Mouse (Mus musculus) hindbrain, postnatal 0 days (tissue): ENCODE measurements at regions not wholly inside any gene's neighbourhood (a gene's known extent, or its start where the extent isn't known, plus 50 kb on each side); places are given as distances from the start of the nearest gene placed in this dataset.
A peak's percentile ranks its signal among the peaks of the same experiment; 100 is the strongest.

Experiments used
- ATAC-seq: fragments of 200-750 bp; cut with Nextera tagmentation; 2 replicates; pipeline ENCODE4 v1.8.0; 2017; ENCODE audit warnings: mild to moderate bottlenecking, moderate TSS enrichment, moderate library complexity
- DNase-seq: peaks from one replicate; pipeline ENCODE4 v3.0.0-alpha.2; 2015; ENCODE audit warnings: low spot score
- H3K27ac ChIP-seq: fragments of 300-500 bp; sonication (generic); 2 replicates; pipeline ENCODE4 v1.5.1; 2014; ENCODE audit warnings: mild to moderate bottlenecking
- H3K27me3 ChIP-seq: fragments of 300-500 bp; sonication (generic); 2 replicates; pipeline ENCODE4 v1.6.1; 2014; ENCODE audit warnings: low read length, mixed read lengths; ENCODE audit not compliant: insufficient read depth
- H3K36me3 ChIP-seq: fragments of 300-500 bp; sonication (generic); 2 replicates; pipeline ENCODE4 v1.6.1; 2014; ENCODE audit warnings: low read length, mixed read lengths; ENCODE audit not compliant: insufficient read depth
- H3K4me1 ChIP-seq: fragments of 300-500 bp; sonication (generic); 2 replicates; pipeline ENCODE4 v1.6.1; 2014; ENCODE audit warnings: antibody characterized with exemption, low read length, mixed read lengths; ENCODE audit not compliant: insufficient read depth
- H3K4me2 ChIP-seq: fragments of 300-500 bp; sonication (generic); 2 replicates; pipeline ENCODE4 v1.6.1; 2014; ENCODE audit warnings: low read depth, mild to moderate bottlenecking, low read length, moderate library complexity, mixed read lengths
- H3K4me3 ChIP-seq: fragments of 300-500 bp; sonication (generic); 2 replicates; pipeline ENCODE4 v1.5.1; 2014; ENCODE audit warnings: low read length
- H3K9ac ChIP-seq: fragments of 300-500 bp; sonication (generic); replicated peaks from 2 replicates; pipeline ENCODE4 v1.6.1; 2014; ENCODE audit warnings: mild to moderate bottlenecking, low read length, moderate library complexity, mixed read lengths
- H3K9me3 ChIP-seq: fragments of 300-500 bp; sonication (generic); 2 replicates; pipeline ENCODE4 v1.6.1; 2016; ENCODE audit warnings: low read length, mixed read lengths
- CTCF ChIP-seq: IDR thresholded peaks from 2 replicates; pipeline ENCODE4 v1.5.1; 2016; ENCODE audit warnings: antibody characterized with exemption, control low read depth, low read depth
- WGBS: fragments of 180-500 bp; shearing (Covaris S2); extraction: QIAGEN DNeasy Blood & Tissue Kit; methylation state at CpG from one replicate; pipeline ENCODE4 v1.1.7; 2014; 5-methylcytosine and 5-hydroxymethylcytosine counted together

GRCm38 (mm10) chr10:56695100-56695499 is 318.0 kb downstream of the Gja1 start:
- no peaks in the 10 kb centered on the region for H3K9me3 ChIP-seq
- no peak overlapping the region for H3K27ac ChIP-seq
- H3K27me3 ChIP-seq = no peaks in the 10 kb centered on the region
- H3K36me3 ChIP-seq = no peaks in the 10 kb centered on the region
- no peak overlapping the region for H3K4me3 ChIP-seq
- no peak for TF ChIP-seq CTCF
- ATAC-seq = no peak
- 13% methylated on average over 3 of the region's 3 CpGs for WGBS
- no peak for DNase-seq
- H3K9ac ChIP-seq = no peak overlapping the region
- no peaks in the 10 kb centered on the region for H3K4me1 ChIP-seq
- no peak overlapping the region for H3K4me2 ChIP-seq

- Histone ChIP-seq H3K27ac (no peak overlapping the region), H3K4me2 (no peak overlapping the region), H3K36me3 (no peaks in the 10 kb centered on the region), H3K27me3 (no peaks in the 10 kb centered on the region), H3K4me1 (no peaks in the 10 kb centered on the region), H3K9ac (no peak overlapping the region), H3K9me3 (no peaks in the 10 kb centered on the region), H3K4me3 (no peak overlapping the region)
- WGBS = 71% methylated on average over 6 of the region's 6 CpGs
- no peak for ATAC-seq
- TF ChIP-seq CTCF = no peak
- DNase-seq = no peak
Measured at GRCm38 (mm10) chr10:56700126-56700525, 323.0 kb downstream of the Gja1 start.

GRCm38 (mm10) chr10:56708411-56708810 is 331.3 kb downstream of the Gja1 start:
- H3K36me3 ChIP-seq = no peaks in the 10 kb centered on the region
- 84% methylated on average over 2 of the region's 2 CpGs for WGBS
- H3K4me1 ChIP-seq = no peaks in the 10 kb centered on the region
- ATAC-seq (no peak), DNase-seq (no peak)
- H3K9ac ChIP-seq = no peak overlapping the region
- H3K27me3 ChIP-seq = no peaks in the 10 kb centered on the region
- H3K4me3 ChIP-seq = no peak overlapping the region
- H3K27ac ChIP-seq = no peak overlapping the region
- no peak for TF ChIP-seq CTCF
- no peak overlapping the region for H3K4me2 ChIP-seq
- H3K9me3 ChIP-seq = no peaks in the 10 kb centered on the region

GRCm38 (mm10) chr10:56708886-56709285 is 331.8 kb downstream of the Gja1 start:
- 80% methylated on average over 1 of the region's 1 CpGs for WGBS

GRCm38 (mm10) chr10:56712611-56713105 is 335.5 kb downstream of the Gja1 start:
- H3K36me3 ChIP-seq = no peaks in the 10 kb centered on the region
- H3K27me3 ChIP-seq = no peaks in the 10 kb centered on the region
- H3K9ac ChIP-seq = no peak overlapping the region
- no peaks in the 10 kb centered on the region for H3K9me3 ChIP-seq
- no peak for TF ChIP-seq CTCF
- H3K27ac ChIP-seq = no peak overlapping the region
- H3K4me2 ChIP-seq = 0 out of 2 replicates have a peak overlapping the region, but pooled peaks have one; percentile 2
- DNase-seq (peak; percentile 24), ATAC-seq (peak; percentile 12; the same call in 1 of the 2 replicates)
- no peaks in the 10 kb centered on the region for H3K4me1 ChIP-seq
- 32% methylated on average over 7 of the region's 7 CpGs for WGBS
- no peak overlapping the region for H3K4me3 ChIP-seq

More at GRCm38 (mm10) chr10:56708886-56709285, 331.8 kb downstream of the Gja1 start:
- DNase-seq = no peak
- no peak overlapping the region for H3K9ac ChIP-seq
- H3K4me2 ChIP-seq = no peak overlapping the region
- H3K27me3 ChIP-seq = no peaks in the 10 kb centered on the region
- no peaks in the 10 kb centered on the region for H3K4me1 ChIP-seq
- H3K27ac ChIP-seq = no peak overlapping the region
- no peaks in the 10 kb centered on the region for H3K36me3 ChIP-seq
- TF ChIP-seq CTCF = no peak
- ATAC-seq = no peak
- no peak overlapping the region for H3K4me3 ChIP-seq
- no peaks in the 10 kb centered on the region for H3K9me3 ChIP-seq

GRCm38 (mm10) chr10:56737073-56737472 is 359.9 kb downstream of the Gja1 start:
- no peaks in the 10 kb centered on the region for H3K27me3 ChIP-seq
- no peak for TF ChIP-seq CTCF
- H3K4me1 ChIP-seq = no peaks in the 10 kb centered on the region
- ATAC-seq (no peak), DNase-seq (no peak)
- no peaks in the 10 kb centered on the region for H3K9me3 ChIP-seq
- H3K9ac ChIP-seq = no peak overlapping the region
- H3K36me3 ChIP-seq = no peaks in the 10 kb centered on the region
- H3K27ac ChIP-seq = no peak overlapping the region
- no peak overlapping the region for H3K4me3 ChIP-seq
- H3K4me2 ChIP-seq = no peak overlapping the region

- H3K4me1 ChIP-seq = no peaks in the 10 kb centered on the region
- TF ChIP-seq CTCF = no peak
- WGBS = 92% methylated on average over 3 of the region's 3 CpGs
- no peak overlapping the region for H3K27ac ChIP-seq
- no peaks in the 10 kb centered on the region for H3K9me3 ChIP-seq
- no peak for DNase-seq
- no peaks in the 10 kb centered on the region for H3K27me3 ChIP-seq
- H3K4me2 ChIP-seq = no peak overlapping the region
- ATAC-seq = no peak
- H3K9ac ChIP-seq = no peak overlapping the region
- no peak overlapping the region for H3K4me3 ChIP-seq
- H3K36me3 ChIP-seq = no peaks in the 10 kb centered on the region
Measured at GRCm38 (mm10) chr10:56739621-56740020, 362.5 kb downstream of the Gja1 start.
